Mouse (Mus musculus): ENCODE data around the gene Lce1c.

The Lce1c gene

GRCm38 (mm10) chr3:92678947-92679346 is at the start of gene Lce1c:
Gene Lce1c, plus strand, starts transcription at chr3:92679247.
- DNase-seq, result no peak

- DNase-seq, result no peak
Measured at GRCm38 (mm10) chr3:92637745-92638652, 41.0 kb upstream of the Lce1c start.

GRCm38 (mm10) chr3:92638653-92638991 is 40.4 kb upstream of the Lce1c start:
- DNase-seq, result no peak

DNA sequence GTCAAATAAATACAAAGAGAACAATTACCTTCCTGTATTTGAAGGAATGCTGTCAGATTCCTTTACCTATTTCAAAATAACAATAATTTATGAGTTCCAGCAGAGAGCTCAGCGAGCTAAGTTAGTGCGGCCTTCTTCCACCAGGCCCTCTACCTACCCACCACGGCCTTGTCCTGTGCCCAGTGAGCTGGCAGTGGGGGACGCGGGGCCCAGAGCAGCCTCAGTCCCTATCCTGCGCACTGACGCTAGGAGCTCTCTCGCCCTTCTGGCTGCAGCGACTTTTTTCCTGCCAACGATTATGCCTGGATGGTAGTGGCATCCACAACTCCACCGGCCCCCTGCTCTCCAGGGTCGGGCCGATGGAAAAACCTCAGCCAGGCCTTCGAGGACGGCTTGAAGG is 39.2 kb upstream of the Lce1c start:
- no peak for DNase-seq

DNA sequence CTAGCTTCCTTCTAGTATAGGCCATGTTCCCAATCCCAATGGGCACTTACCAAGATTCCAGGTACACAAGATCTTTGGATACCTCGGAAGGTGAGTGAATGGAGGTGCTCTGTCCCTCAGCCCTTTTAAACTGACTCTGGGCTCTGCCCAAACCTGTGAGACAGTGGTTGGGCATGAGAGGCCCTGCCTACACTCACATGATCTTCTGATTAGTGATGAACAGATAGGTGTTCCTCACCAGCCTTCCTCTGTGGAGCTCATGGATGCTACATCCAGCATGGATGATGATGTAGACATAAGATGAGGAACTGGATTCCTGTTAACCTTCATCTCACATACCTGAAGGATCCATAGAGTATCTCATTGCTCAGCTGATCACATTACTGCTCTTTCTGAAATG is 30.8 kb upstream of the Lce1c start, which contains the start of gene Lce1a1:
Gene Lce1a1, minus strand, starts transcription at position 101 of the 400 bp plus-strand sequence.
- DNase-seq, result no peak

DNA sequence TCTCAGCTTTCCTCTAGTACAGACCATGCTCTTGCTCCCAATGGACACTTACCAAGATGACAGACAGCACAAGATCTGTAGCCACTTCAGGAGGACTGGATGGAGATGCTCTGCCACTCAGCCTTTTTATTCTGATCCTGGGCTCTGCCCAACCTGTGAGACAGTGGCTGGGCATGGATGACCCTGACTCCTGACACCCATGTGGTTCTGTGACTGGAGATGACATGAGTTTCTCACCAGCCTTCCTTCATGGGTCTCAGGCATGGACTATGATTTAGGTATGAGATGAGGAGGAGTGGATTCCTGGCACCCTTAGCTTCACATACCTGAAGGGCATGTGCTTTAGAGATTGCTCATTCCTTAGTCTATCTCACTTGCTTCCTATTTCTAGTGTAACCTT is 22.2 kb upstream of the Lce1c start, which contains the start of gene Lce1b:
Gene Lce1b, minus strand, starts transcription at position 101 of the 400 bp plus-strand sequence.
- no peak for DNase-seq

DNA sequence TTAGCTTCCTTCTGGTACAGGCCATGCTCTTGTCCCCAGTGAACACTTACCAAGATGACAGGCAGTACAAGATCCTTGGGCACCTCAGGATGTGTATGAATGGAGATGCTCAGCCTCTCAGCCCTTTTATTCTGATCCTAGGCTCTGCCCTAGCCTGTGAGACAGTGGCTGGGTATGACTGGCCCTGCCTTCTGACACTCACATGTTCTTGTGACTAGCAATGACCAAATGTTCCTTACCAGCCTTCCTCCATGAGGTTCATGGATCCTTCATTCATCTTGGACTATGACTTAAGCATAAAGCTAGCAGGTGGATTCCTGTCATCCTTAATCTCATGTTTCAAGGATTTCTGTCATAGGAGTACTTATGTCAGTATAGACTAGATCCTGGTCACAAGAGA is 8.8 kb upstream of the Lce1c start, which contains the start of gene Lce1a2:
Gene Lce1a2, minus strand, starts transcription at position 101 of the 400 bp plus-strand sequence.
- DNase-seq, result no peak

DNA sequence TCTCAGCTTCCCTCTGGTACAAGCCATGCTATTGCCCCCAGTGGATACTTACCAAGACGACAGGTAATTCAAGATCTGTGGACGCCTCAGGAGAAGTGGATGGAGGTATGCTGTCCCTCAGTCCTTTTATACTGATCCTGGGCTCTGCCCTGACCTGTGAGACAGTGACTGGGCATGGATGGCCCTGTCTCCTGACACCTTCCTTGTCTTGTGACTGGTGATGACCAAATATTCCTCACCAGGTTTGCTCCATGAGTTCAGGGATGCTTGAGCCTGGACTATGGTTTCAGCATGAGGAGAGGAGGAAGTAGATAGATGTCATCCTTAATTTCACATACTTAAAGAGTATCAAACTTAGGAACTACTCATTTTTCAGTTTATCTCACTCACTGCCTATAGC is 8.1 kb downstream of the Lce1c start, which contains the start of gene Lce1d:
Gene Lce1d, minus strand, starts transcription at position 101 of the 400 bp plus-strand sequence.
- DNase-seq, result no peak

DNA sequence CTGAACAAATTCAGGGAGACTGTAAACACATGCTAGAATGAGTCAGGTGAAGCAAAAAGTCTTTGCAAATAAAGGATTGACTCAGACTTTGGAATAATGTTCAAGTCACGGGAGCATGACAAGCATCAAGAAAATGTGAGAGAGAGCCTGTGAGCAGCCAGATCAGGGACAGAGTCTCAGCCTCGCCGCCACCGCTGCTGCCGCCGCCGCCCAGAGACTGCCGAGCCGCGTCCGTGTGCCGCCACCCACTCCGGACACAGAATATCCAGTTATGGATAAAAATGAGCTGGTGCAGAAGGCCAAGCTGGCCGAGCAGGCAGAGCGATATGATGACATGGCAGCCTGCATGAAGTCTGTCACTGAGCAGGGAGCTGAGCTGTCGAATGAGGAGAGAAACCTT is 10.1 kb downstream of the Lce1c start:
- peak; percentile 8 for DNase-seq

DNA sequence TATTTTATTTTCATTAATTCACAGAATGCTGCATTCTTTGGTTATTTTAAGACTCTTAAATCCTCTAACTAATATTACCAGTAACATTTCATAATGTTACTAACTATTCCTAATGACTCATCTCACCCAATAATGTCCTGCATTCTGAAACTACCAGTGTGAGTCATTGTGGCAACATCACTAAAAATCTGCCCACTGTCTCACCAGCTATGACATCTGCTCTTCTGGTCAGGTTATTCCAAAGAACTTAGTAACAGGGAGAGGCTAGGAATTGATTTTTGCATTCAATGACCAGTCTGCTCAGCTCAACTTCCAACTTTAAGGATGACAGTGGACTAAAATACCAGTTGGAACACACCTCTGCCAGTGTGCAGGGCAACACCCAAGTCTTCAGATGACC is 12.6 kb downstream of the Lce1c start:
- no peak for DNase-seq

DNA sequence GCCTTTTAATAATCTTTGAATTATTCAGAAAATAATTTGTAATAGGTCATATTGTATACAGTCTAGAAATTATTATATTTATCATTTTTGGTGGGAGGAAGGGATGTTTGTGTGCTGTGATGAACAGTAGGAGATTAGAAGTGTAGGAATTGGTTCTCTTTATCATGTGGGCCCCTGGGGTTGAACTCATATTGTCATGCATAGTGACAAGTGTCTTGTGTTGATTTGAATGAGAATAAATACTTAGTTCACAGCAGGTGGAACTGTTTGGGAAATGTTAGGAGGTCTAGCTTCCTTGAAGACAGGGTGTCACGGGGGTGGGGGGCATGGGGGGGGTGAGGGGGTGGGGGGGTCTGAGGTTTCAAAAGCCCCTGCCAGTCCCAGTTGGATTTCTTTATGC is 15.6 kb downstream of the Lce1c start:
- DNase-seq, result no peak

- no peak for DNase-seq
Measured at GRCm38 (mm10) chr3:92708974-92709373, 29.9 kb downstream of the Lce1c start, which contains the start of gene Lce1e. Gene Lce1e, minus strand, starts transcription at chr3:92709074.

- DNase-seq, result no peak
Measured at GRCm38 (mm10) chr3:92715122-92715521, 36.1 kb downstream of the Lce1c start.

DNA sequence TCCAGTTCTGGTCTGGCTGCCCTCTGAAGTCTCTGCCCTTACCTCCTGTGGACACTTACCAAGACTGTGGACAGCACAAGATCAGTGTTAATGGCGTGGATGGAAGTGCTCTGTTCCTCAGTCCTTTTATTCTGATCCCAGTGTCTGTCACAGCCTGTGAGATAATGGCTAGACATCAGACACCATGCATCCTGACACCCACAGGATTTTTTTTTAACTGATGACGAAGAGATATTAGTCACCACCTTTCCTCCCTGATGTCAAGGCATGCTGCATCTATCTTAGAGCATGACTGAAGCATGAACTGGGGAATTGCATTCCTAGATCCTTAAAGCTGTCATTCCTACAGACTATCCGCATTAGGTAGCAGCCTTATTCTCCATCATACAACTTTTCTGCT is 41.2 kb downstream of the Lce1c start, which contains the start of gene Lce1f:
Gene Lce1f, minus strand, starts transcription at position 101 of the 400 bp plus-strand sequence.
- DNase-seq, result no peak

- no peak for DNase-seq
Measured at GRCm38 (mm10) chr3:92722631-92723030, 43.6 kb downstream of the Lce1c start.
